Mouse (Mus musculus) megakaryocyte-erythroid progenitor cell, adult 5-6 weeks (primary cell): ENCODE measurements around the gene Tlx1. TPM values are rescaled to one million over a fixed set of nuclear protein-coding genes. Genes with fewer than 3 reads are reported as not detected.
A peak's percentile ranks its signal among the peaks of the same experiment; 100 is the strongest.

ENCODE experiments used
- ATAC-seq: replicated peaks from 2 replicates; pipeline ENCODE4 v1.8.0; 2016; ENCODE audit warnings: mild to moderate bottlenecking, inconsistent platforms; ENCODE audit not compliant: severe bottlenecking, poor library complexity, low FRiP score, low TSS enrichment
- total RNA-seq, 2 experiments: library from RNA; stranded (forward) in 1 of 2; stranded (reverse) in 1 of 2; fragments of 200-1000, 215-1000 nt in 1 of 2; fragments of >200 nt in 1 of 2; fragmentation: Nextera tagmentation in 1 of 2; gene quantifications; 2 replicates each; pipeline ENCODE4 v1.2.3; 2014 to 2017

The Tlx1 gene
- total RNA-seq, 2 experiments from 2014 or later = not detected

DNA sequence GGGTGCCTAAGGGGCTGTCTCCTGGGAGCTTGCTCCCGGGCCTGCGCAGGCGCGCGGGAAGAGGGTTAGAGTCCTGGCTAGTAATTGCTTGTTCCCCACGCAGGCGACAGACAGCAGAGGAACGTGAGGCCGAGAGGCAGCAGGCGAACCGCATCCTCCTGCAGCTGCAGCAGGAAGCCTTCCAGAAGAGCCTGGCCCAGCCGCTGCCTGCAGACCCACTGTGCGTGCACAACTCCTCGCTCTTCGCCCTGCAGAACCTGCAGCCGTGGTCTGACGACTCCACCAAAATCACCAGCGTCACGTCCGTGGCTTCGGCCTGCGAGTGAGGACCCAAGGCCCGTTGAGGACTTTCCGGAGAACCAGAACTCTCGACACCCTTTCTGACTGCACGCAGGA lies 5.3 kb downstream of the Tlx1 start:
- no peak for ATAC-seq

DNA sequence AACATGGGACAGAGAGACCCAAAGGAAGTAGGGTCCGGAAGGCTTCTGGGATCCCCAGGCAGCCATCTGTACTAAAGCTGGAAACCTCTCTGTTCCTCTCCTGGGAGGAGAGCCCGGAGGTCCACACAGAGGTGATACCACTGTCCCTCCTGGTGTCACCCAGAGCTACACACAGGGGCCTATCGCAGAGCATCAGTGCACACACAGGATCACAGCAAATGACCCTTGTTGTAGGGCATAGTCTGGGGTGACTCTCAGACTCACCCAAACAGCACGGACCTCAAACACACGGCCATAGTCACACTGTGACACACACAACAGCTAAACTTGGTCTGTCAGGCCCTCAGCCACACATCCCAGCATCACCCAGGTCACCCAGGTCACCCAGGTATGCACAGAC lies 5.9 kb downstream of the Tlx1 start:
- ATAC-seq = no peak

DNA sequence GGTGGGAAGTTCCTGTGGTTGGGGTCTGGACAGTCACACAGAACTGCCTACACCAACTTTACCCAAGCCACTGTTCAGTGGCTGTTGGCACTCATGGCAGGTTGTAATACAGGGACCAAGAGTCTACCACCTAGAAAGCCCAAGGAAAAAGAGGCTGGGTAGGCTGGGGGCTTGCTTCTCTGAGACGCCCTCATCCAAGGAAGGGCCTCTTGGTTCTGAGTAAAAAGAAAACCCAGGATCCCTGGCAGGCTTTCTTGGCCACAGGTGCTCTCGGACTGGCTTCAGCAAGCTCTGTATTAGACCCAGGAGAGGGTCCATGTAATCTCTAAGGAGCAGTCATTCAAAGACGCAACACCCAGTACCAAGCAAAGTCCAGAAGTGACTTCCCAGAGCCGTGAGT lies 7.7 kb downstream of the Tlx1 start:
- no peak for ATAC-seq

DNA sequence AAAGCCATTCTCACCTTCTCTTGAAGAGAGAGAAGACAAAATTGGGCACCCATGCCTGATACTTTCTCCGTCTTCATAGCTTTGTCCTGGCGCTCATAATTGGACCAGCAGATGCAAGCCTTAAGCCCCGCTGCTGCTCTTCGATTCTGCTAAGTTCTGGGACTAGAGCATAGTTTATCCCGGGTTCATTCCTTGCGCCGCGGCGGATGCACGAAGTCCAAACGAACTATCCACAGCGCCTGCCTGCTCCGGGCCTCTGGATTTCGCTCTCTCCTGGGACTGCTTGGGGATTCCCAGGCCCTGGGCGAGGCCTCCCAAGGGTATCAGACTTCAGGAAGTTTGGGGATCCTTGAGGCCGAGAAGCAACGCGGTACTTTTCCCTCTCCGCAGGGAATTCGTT lies 8.4 kb downstream of the Tlx1 start:
- ATAC-seq = no peak

DNA sequence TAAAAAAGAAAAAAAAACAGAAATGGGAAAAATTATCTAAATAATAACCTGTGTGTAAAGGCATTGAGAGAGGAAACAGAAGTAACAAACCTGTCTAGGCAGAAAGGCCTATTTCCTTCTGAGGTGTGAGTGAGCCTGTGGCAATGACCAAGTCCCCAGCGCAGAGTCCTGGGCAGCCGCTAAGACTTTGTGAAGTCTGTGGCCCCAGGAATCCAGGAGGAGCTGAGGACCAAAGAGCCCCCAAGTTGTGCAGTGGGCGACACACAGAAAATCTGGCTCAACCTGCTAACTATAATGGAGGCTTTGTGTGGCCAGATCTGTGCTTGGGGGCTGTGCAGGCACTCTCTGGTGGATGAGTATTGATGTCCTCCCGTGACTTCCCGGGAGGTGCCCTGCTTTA lies 9.0 kb downstream of the Tlx1 start:
- ATAC-seq = no peak

DNA sequence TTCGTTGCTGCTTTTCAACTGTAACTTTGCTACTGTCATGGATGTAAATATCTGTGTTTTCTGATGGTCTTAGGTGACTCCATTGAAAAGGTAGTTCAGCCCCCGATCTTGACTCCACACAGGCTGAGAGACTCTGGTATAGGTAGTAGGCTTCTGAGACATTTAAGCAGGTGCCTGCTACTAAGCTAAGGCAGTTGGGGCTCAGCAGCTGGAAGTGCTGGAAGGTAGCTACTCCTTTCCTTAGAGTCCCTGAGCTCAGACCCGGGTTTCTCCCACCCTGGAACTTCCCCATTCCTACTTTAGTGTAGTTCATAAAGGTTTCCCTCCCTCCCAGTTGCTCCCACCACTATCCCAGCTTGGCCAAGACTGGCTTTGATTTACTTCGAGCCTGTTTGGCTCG lies 9.5 kb downstream of the Tlx1 start:
- no peak for ATAC-seq

DNA sequence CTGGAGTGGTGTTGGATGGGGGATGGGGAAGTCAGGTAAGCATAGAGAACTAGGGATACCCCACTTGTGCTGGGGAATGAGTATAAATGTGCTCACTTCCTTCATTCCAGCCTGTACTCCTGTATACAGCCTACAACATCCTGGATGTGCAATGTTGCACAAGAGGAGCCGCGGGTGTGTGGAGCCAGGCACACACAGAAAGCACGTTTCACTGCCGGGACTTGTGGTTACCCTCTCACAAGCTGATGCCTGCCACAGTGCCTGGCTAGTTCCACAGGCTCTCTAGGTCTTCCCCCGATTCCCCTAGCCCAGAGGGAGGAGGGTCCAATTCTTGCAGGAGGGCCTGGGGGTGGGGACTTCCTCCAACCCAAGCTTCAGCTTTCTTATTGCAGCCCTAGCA lies 10.0 kb downstream of the Tlx1 start:
- no peak for ATAC-seq

DNA sequence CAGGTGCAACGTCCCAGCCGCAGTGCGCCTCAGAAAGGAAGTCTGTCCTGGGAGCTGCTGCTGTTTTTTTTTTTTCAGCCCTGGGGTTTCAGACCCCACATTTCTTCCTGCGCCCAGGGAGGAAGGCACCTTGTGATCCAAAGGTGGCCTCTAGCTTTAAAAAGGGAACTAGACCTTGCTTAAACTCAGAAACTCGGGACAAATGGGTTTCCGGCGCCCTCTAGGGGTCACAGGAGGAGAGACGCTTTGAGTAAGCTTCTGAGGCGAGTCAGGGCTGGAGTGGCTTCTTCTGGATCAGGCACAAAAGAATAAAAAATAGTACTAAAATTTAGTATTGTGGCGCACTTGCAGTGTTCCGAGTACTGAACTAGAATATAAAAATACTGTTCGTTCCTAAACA lies 10.6 kb downstream of the Tlx1 start:
- ATAC-seq = peak; percentile 81

DNA sequence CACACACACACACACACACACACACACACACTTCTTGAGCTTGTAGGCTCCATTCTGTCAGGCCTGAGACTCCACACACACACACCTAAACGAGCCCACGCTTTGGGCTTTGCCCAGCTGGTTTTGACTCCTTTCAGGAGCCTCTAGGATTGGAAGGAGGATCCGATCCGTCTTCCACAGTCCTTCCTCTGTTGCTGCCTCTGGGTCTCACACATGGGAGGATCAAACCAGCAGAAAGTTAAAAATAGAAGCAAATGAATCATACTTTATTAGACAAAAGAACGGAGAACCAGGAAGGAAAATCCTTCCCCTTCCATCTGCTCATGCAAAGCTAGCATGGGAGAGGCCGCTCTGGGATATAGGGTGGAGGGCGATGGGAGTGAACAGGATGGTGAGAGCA lies 11.7 kb downstream of the Tlx1 start:
- no peak for ATAC-seq

DNA sequence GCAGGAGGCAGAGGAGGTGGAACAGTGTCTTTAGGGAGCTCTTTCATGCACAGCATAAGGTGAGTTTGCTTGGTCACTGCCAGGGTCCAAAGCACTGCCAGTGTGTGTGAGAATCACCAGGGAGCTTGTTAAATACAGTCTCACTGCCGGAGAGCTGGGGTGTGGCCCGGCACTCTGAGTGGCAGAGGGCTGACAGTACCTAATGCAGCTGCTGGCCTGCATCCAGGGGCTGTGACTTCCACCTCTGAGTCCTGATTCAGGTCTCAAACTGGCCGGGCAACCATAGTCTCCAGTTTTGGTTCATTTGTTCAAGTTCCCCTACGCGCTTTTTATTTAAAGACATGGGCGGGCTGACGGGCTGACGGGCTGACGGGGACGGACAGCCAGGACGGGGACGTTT lies 12.4 kb downstream of the Tlx1 start:
- no peak for ATAC-seq

DNA sequence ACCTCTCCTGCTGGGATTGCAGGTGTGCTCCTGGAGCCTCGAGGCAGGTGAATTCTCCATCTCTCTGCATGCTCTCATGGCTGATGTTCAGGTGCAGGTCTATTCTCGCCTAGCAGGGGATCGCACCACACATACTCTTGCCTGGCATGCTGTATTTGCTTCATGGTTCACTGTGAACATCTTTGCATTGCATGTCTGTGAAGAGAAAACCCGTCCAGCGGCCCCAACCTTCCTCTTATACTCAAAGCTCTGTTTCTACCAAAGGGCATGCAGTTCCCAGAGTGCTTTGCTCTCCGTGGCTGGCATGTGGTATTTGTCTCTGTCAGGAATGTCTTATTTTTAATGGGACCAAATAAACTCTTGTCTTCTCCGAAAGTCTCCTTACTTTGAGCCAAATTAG lies 20.0 kb downstream of the Tlx1 start:
- ATAC-seq = no peak

DNA sequence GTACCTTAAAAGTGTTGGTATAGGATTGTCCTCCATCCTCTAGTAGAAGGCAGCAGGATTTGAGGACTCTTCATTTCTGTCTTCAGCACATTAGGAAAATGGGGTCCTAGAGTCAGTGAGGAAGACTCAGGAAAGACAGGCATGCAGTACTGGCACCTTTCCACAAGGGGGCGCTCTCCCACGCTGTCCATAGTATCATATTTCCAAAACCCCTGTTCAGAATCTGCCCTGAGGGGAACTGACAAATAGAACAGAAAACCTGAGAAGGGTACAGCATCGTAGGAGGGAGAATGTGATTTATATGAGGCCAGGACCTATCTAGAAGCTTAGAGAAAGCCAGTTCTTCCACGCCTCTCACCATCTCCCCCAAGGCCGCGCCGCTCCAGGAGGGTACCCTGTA lies 24.3 kb downstream of the Tlx1 start:
- no peak for ATAC-seq

DNA sequence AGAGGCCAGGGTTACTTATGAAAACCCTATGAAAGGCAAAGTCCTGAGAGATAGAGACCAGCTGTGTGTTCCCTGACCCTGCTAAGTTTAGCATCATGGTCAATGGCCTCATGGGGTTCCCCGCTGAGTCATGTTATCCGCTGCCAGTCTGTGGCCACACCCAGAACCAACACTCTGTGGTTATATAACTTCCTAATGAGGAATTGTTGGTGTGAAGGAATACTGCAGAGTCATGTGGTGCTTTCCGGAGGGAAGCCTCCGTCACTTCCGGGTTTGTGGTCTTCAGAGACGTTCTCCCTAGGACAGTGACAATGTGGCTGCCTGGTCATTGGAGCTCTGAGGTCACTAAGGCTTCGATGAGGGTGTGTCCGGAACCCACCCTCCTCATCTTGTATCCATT lies 25.8 kb downstream of the Tlx1 start:
- ATAC-seq = 0 out of 2 replicates have a peak, but pooled peaks have one; percentile 33

DNA sequence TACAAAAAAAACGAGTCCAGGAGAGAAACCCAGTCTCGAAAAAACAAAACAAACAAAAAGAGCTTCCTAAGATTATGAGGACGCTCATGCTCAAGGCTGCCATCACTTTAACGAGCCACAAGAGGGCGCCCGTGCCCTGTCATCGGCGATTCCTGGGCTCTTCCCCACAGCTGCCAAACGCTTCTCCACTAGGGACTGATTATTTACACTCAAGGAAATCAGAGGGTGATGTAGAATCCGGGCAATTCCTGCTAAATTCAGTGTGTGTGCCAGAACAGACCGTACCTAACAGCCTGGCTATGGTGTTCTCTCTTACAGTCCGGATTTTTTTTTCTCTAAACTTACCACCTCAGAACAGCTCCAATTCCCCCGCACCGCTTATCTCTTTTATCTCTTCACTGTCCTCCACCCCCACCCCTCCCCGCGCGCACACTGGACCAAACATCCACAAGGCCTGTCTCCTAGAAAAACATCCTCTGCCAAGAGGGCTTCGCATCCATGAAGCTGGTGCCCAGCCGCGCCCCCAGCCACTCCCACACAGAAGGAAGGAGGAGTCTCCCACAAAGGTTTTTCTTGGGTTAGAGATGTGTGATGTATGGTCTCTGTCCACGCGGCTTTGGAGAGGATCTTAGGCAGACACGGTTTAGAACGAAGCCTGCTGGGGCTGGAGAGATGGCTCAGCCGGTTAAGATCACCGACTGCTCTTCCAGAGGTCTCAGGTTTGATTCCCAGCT lies 26.7 kb downstream of the Tlx1 start:
- ATAC-seq = peak; percentile 86

DNA sequence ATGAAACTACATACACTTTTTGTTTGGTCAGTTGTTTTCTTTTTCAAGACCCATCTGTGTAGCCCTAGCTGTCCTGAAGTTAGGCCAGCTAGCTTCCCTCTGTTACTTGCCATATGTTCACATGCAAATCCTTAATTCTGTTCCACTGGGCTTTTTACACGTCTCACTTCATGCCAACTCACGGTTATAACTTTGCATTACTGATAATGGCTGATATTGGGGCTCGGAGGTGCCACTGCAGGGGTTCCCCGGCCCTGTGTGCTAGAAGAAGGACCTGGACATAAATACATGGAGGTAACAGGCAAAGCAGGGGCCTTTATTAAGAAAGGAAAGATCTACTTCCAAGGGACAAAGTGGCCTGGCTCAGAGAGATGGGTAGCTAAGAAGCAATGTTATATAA lies 29.0 kb downstream of the Tlx1 start:
- ATAC-seq = no peak

DNA sequence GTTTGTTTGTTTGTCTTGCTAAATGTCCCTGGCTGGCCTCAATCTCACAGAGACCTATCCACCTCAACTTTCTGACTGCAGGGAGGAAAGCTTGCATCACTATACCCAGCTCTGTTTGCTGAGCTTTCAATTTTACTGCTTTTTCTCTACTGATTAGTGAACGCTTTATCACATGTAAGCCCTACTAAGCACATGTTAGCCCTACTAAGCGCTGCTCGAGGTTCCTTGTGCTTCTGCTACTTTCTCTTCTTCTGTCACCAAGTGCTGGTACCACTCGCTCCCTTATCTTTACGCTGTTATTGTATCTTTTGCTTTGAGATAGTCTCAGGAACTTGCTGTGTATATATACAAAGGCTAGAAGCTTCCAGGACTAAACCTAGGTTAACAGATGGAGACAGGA lies 30.0 kb downstream of the Tlx1 start:
- ATAC-seq = no peak

DNA sequence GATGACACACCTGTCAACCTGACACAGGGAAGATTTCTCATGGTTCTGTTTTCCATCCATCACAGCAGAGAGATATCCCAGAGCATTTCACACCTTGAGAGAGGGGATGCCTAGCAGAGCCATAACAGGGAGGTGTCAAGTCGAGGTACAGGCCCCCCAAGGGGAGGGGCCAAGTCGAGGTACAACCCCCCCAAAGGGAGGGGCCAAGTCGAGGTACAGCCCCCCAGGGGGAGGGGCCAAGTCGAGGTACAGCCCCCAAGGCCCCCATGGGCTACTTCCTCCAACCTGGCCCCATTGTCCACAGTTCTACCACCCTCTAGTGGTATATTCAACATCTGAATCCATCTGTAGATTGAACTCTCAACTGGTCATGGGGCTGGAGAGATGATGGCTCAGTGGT lies 44.2 kb downstream of the Tlx1 start:
- ATAC-seq = no peak

DNA sequence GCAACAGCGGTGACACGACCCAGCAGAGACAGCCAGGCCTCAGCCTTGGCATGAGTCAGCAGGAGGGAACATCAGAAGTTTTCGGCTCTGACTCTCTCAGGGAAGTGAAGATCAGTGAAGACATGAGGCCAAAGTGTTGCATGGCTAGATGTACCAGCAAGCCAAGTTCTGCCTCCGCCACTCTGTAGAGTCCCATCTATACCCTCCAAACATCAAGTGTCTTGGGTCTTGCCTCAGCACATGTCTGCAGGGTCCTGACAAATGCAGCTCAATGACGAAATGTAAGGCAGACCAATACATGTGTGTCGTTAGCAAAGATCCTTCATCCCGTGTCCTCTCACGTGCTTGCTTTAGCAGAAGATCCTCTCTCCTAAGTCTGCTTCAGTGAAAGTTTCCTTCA lies 46.5 kb downstream of the Tlx1 start:
- ATAC-seq = no peak

DNA sequence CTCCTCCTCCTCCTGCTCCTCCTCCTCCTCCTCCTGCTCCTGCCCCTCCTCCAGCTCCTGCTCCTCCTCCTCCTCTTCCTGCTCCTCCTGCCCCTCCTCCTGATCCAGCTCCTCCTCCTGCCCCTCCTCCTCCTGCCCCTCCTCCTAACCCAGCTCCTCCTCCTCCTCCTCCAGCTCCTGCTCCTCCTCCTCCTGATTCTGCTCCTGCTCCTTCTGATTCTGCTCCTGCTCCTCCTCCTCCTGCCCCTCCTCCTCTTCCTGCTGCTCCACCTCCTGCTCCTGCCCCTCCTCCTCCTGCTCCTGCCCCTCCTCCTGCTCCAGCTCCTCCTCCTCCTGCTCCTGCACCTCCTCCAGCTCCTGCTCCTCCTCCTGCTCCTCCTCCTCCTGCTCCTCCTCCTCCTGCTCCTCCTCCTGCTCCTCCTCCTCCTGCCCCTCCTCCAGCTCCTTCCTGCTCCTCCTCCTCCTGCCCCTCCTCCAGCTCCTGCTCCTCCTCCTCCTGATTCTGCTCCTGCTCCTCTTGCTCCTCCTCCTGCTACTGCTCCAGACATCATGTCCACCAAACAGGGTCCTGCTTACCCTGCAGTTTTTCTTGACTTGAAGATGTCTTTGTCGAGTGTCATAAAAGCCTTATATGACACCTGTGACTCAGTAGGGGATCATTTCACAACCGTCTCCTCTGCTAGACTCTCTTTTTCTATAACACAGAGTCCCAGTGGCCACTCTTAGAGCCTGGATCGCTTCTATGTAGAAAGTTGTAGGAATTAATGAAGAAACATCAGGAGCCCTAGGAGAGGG lies 55.0 kb downstream of the Tlx1 start:
- no peak for ATAC-seq
